Mouse (Mus musculus): ENCODE results near the gene Hnrnpdl. TPM values are rescaled to one million over a fixed set of nuclear protein-coding genes. Genes with fewer than 3 reads are reported as not detected.

The Hnrnpdl gene
- polyA plus RNA-seq, 2 experiments from 2014 or later, result 105 to 110 TPM

- no peak for ATAC-seq
These were observed 35.6 kb downstream of the Hnrnpdl start for GRCm38 (mm10) chr5:100003895-100004294.

- no peak for ATAC-seq
These were observed 39.0 kb downstream of the Hnrnpdl start for GRCm38 (mm10) chr5:100000500-100000899.

DNA sequence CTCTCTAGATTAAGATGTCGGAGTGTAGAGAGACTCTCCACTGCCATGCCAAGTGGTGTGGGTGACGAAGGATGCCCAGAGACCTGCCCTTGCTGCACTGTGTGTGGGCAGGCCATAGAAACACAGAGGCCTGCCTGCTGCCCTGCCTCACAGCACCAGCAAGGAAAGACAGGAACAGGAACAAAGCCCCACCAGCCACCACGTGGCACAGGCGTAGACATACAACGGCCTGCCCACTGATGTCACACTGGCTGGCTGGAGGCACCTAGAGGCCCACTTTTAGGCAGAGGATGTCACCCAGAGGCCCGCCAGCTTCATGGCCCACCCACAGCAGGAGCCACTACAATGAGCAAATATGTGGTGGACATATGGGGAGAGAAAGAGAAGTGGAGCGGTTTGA is 39.4 kb downstream of the Hnrnpdl start:
- no peak for ATAC-seq

- ATAC-seq, result no peak
These were observed 44.8 kb downstream of the Hnrnpdl start for GRCm38 (mm10) chr5:99994680-99995079.

DNA sequence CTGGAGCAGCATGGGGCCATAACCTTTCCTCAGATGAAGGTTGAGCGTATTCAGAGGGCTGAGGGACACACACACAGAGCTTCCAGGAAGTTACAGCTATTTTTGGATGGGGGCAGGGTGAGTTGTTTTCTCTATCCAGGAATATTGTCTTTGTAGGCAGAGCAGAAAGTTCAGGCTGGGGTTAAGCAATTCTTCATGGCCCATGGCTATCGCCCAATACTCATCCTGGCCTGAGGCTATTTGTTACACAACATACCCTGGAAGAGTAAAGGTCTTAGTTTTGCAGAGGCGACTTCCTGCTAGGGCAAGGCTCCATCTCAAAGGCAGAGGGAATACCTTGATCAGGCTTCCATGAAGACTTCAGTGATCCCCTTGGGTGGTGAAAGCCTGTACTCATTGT is 45.3 kb downstream of the Hnrnpdl start:
- no peak for ATAC-seq

Other genes starting within 250 kb of the Hnrnpdl start
- gene Vamp9, start 133.4 kb downstream of the Hnrnpdl start, polyA plus RNA-seq (2017; shearing (Covaris generic)), result not detected
- 10 to 100 TPM; 36.0 to 66.4 TPM for gene Hnrnpd, start 60.7 kb downstream of the Hnrnpdl start, polyA plus RNA-seq (2017; shearing (Covaris generic))
- gene 4930524J08Rik, start 60.6 kb downstream of the Hnrnpdl start, polyA plus RNA-seq (2017; shearing (Covaris generic)), result not detected
- gene Enoph1, start 321 bp upstream of the Hnrnpdl start, polyA plus RNA-seq (2017; shearing (Covaris generic)), result 10 to 100 TPM; 31.5 to 33.1 TPM
- gene Tmem150c, start 120.1 kb upstream of the Hnrnpdl start, polyA plus RNA-seq (2017; shearing (Covaris generic)), result not detected

Data from activated CD4-positive, CD25-positive, alpha-beta regulatory T cell, adult 4 months (primary cell).